Mouse (Mus musculus): ENCODE measurements around the gene Krtcap2. TPM values are rescaled to one million over a fixed set of nuclear protein-coding genes. Genes with fewer than 3 reads are reported as not detected.

Krtcap2 gene
- polyA plus RNA-seq, 1 experiment from 2014 or later: 216 TPM

- peak overlapping the region; percentile 63 for H3K27ac ChIP-seq (replicated peaks)
- no peak for ATAC-seq (ENCODE audit: extremely low read depth, insufficient number of reproducible peaks, low FRiP score, low TSS enrichment)
- 11% methylated on average over 17 of the region's 17 CpGs for WGBS
- H3K36me3 ChIP-seq: peaks cover 27% of the 10 kb centered on the region
- no peak overlapping the region for H3K4me3 ChIP-seq
- H3K27me3 ChIP-seq (replicated peaks): no peaks in the 10 kb centered on the region
- H3K9ac ChIP-seq: peak overlapping the region; percentile 41
- peak overlapping the region; percentile 45 for H3K4me2 ChIP-seq
- peaks cover 30% of the 10 kb centered on the region for H3K4me1 ChIP-seq
- no peaks in the 10 kb centered on the region for H3K9me3 ChIP-seq
Measured at GRCm38 (mm10) chr3:89251365-89251895, 5.7 kb downstream of the Krtcap2 start.

GRCm38 (mm10) chr3:89254994-89255393 is 9.2 kb downstream of the Krtcap2 start:
- Histone ChIP-seq H3K4me3 (no peak overlapping the region), H3K4me1 (peaks cover 20% of the 10 kb centered on the region), H3K4me2 (no peak overlapping the region), H3K9me3 (no peaks in the 10 kb centered on the region), H3K9ac (no peak overlapping the region), H3K27ac (replicated peaks) (no peak overlapping the region), H3K36me3 (no peaks in the 10 kb centered on the region), H3K27me3 (replicated peaks) (0 out of 2 replicates have a peak, but pooled peaks cover 9% of the 10 kb centered on the region)
- WGBS: 81% methylated on average over 5 of the region's 5 CpGs
- ATAC-seq (ENCODE audit: extremely low read depth, insufficient number of reproducible peaks, low FRiP score, low TSS enrichment): no peak

- H3K27me3 ChIP-seq (replicated peaks): 0 out of 2 replicates have a peak, but pooled peaks cover 9% of the 10 kb centered on the region
- H3K36me3 ChIP-seq: no peaks in the 10 kb centered on the region
- H3K4me3 ChIP-seq: no peak overlapping the region
- H3K9ac ChIP-seq: no peak overlapping the region
- H3K27ac ChIP-seq (replicated peaks): 0 out of 2 replicates have a peak overlapping the region, but pooled peaks have one; percentile 13
- H3K4me1 ChIP-seq: peaks cover 12% of the 10 kb centered on the region
- no peaks in the 10 kb centered on the region for H3K9me3 ChIP-seq
- no peak for ATAC-seq (ENCODE audit: extremely low read depth, insufficient number of reproducible peaks, low FRiP score, low TSS enrichment)
- 50% methylated on average over 5 of the region's 5 CpGs for WGBS
- H3K4me2 ChIP-seq: no peak overlapping the region
Measured at GRCm38 (mm10) chr3:89256177-89256576, 10.4 kb downstream of the Krtcap2 start.

DNA sequence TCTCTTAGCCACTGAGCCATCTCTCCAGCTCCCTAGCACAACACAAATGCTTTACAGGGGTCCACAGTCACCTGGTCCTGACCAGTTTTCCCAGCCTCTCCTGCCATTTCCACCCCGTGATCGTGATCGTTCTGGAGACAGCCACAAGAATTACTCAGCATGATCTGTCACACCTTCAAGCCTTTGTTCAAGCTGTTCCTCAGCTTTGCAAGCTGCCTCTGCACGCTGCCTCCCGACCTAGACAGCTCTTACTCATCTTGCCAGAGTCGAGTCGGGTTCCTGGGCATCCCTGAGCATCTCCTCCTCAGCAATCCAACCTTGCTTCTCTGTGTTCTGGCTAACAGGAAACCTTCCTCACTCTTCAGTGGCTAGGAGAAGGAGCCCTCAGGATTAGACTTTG is 13.3 kb downstream of the Krtcap2 start, which contains the start of gene Dpm3:
Gene Dpm3, plus strand, starts transcription at position 283 of the 400 bp plus-strand sequence.
- H3K4me3 ChIP-seq: no peak within 1 kb of the TSS
- H3K9ac ChIP-seq: no peak within 1 kb of the TSS
- no peak within 1 kb of the TSS for H3K27ac ChIP-seq (replicated peaks)
- no peaks in the 10 kb centered on the region for H3K9me3 ChIP-seq
- WGBS: 61% methylated on average over 7 of the region's 7 CpGs
- H3K4me1 ChIP-seq: peaks cover 7% of the 10 kb centered on the region; the same call in 1 of the 2 replicates
- H3K36me3 ChIP-seq: no peaks in the 10 kb centered on the region
- 0 out of 2 replicates have a peak, but pooled peaks cover 9% of the 10 kb centered on the region for H3K27me3 ChIP-seq (replicated peaks)
- ATAC-seq (ENCODE audit: extremely low read depth, insufficient number of reproducible peaks, low FRiP score, low TSS enrichment): no peak
- H3K4me2 ChIP-seq: no peak within 1 kb of the TSS

DNA sequence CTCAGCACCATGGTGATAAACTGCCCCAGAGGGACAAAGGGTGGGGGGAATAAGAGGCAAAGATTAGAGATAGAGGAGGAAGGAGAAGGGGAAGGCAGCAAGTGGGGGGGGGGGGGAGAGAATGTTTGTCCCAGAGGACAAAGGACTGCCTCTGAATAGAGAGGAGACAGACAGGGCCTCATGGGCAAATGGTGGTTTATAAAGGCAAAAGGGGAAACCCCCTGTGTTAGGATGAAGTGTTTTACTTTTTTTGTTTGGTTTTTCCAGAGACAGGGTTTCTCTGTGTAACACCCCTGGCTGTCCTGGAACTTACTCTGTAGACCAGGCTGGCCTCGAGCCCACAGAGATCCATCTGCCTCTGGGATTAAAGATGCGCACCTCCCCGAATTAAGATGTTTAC is 14.4 kb downstream of the Krtcap2 start:
- peaks cover 7% of the 10 kb centered on the region; the same call in 1 of the 2 replicates for H3K4me1 ChIP-seq
- no peaks in the 10 kb centered on the region for H3K9me3 ChIP-seq
- H3K27me3 ChIP-seq (replicated peaks): 0 out of 2 replicates have a peak, but pooled peaks cover 9% of the 10 kb centered on the region
- 71% methylated on average over 3 of the region's 3 CpGs for WGBS
- no peak overlapping the region for H3K27ac ChIP-seq (replicated peaks)
- ATAC-seq (ENCODE audit: extremely low read depth, insufficient number of reproducible peaks, low FRiP score, low TSS enrichment): no peak
- no peaks in the 10 kb centered on the region for H3K36me3 ChIP-seq
- H3K4me2 ChIP-seq: no peak overlapping the region
- no peak overlapping the region for H3K9ac ChIP-seq
- no peak overlapping the region for H3K4me3 ChIP-seq

DNA sequence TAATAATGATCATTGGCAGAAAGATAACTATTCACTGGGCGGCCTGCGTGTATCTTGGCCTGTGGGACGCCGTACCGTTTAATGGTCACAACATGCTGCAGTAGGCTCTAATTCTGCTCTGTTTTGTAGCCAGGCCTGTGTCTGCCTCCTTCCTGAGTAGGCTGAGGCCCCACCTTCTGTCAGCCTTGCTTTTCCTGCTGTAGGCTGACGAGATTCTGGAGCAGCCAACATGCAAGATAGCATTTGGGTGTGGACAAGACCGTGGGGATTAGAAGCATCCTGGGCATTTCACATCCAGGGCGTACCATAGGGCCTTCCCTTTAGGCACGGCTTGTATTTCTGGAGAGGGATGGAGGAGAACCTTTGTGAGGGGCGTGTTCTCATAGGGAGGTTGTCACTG is 16.7 kb downstream of the Krtcap2 start:
- no peak overlapping the region for H3K4me2 ChIP-seq
- no peak for ATAC-seq (ENCODE audit: extremely low read depth, insufficient number of reproducible peaks, low FRiP score, low TSS enrichment)
- no peak overlapping the region for H3K9ac ChIP-seq
- H3K4me1 ChIP-seq: peaks cover 18% of the 10 kb centered on the region
- no peaks in the 10 kb centered on the region for H3K9me3 ChIP-seq
- peaks cover under 1% of the 10 kb centered on the region; the same call in 1 of the 2 replicates for H3K36me3 ChIP-seq
- no peak overlapping the region for H3K4me3 ChIP-seq
- peak overlapping the region; percentile 60 for H3K27ac ChIP-seq (replicated peaks)
- H3K27me3 ChIP-seq (replicated peaks): 0 out of 2 replicates have a peak, but pooled peaks cover 9% of the 10 kb centered on the region
- WGBS: 49% methylated on average over 10 of the region's 10 CpGs

- Histone ChIP-seq H3K9ac (peak overlapping the region; percentile 93), H3K27ac (replicated peaks) (peak overlapping the region; percentile 66), H3K4me1 (peaks cover 51% of the 10 kb centered on the region), H3K4me2 (peak overlapping the region; percentile 88), H3K27me3 (replicated peaks) (no peaks in the 10 kb centered on the region), H3K9me3 (no peaks in the 10 kb centered on the region), H3K4me3 (peak overlapping the region; percentile 75), H3K36me3 (peaks cover 9% of the 10 kb centered on the region)
- WGBS: under 1% methylated on average over 20 of the region's 20 CpGs
- peak; percentile 53; the same call in 1 of the 2 replicates for ATAC-seq (ENCODE audit: extremely low read depth, insufficient number of reproducible peaks, low FRiP score, low TSS enrichment)
Measured at GRCm38 (mm10) chr3:89266439-89266893, 20.7 kb downstream of the Krtcap2 start.

- peaks cover 52% of the 10 kb centered on the region for H3K4me1 ChIP-seq
- no peak overlapping the region for H3K4me3 ChIP-seq
- H3K36me3 ChIP-seq: peaks cover 30% of the 10 kb centered on the region
- no peaks in the 10 kb centered on the region for H3K9me3 ChIP-seq
- no peak for ATAC-seq (ENCODE audit: extremely low read depth, insufficient number of reproducible peaks, low FRiP score, low TSS enrichment)
- H3K27ac ChIP-seq (replicated peaks): no peak overlapping the region
- H3K9ac ChIP-seq: peak overlapping the region; percentile 87
- H3K27me3 ChIP-seq (replicated peaks): no peaks in the 10 kb centered on the region
- peak overlapping the region; percentile 78 for H3K4me2 ChIP-seq
- WGBS: 60% methylated on average over 8 of the region's 8 CpGs
Measured at GRCm38 (mm10) chr3:89268916-89269315, 23.1 kb downstream of the Krtcap2 start.

DNA sequence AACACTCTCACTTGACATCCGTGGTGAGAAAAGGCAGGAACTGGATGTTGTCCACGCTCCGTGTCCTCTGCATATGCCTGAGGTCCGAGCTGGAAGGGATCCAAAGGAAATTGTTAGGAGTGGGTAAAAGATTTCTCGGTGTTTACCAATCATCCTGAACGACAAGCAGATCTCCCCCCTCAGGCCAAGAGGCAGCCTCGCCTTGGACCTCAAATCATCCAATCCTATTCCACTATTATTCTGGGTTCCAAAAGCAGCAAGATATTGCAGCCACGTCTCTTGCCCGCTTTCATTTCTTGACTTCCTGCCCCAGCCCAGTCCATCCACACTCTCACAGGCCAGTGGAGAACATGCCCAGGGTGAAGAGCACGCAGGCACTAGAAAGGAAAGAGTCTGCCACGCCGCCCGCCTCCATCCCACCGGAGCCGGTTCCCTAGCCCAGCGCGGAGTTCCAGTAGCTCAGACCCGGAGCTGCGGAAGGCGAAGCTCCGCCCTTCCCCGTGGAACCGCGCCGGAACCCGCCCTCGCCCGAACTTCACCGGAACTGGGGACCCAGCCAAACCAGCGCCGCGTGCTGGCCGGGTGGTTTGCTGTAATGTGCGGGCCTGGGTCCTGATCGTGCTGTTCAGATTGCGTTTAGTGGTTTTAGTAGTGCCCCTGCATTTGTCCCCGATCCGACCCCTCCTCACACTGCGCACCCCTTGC is 24.4 kb downstream of the Krtcap2 start, which contains the start of gene Slc50a1:
Gene Slc50a1, minus strand, starts transcription at position 520 of the 705 bp plus-strand sequence.
- H3K9ac ChIP-seq: peak within 1 kb of the TSS; percentile 87
- H3K36me3 ChIP-seq: peaks cover 41% of the 10 kb centered on the region
- no peaks in the 10 kb centered on the region for H3K27me3 ChIP-seq (replicated peaks)

GRCm38 (mm10) chr3:89270891-89271290 is 25.1 kb downstream of the Krtcap2 start:
- ATAC-seq (ENCODE audit: extremely low read depth, insufficient number of reproducible peaks, low FRiP score, low TSS enrichment): no peak
- H3K36me3 ChIP-seq: peaks cover 48% of the 10 kb centered on the region
- peak overlapping the region; percentile 87 for H3K9ac ChIP-seq
- H3K4me3 ChIP-seq: peak overlapping the region; percentile 71
- WGBS: 63% methylated on average over 6 of the region's 6 CpGs
- peak overlapping the region; percentile 87 for H3K27ac ChIP-seq (replicated peaks)
- H3K4me2 ChIP-seq: peak overlapping the region; percentile 78
- no peaks in the 10 kb centered on the region for H3K9me3 ChIP-seq
- H3K27me3 ChIP-seq (replicated peaks): no peaks in the 10 kb centered on the region
- peaks cover 52% of the 10 kb centered on the region for H3K4me1 ChIP-seq

More for the DNA sequence above, 24.4 kb downstream of the Krtcap2 start, which contains the start of gene Slc50a1:
- peak within 1 kb of the TSS; percentile 71 for H3K4me3 ChIP-seq
- ATAC-seq (ENCODE audit: extremely low read depth, insufficient number of reproducible peaks, low FRiP score, low TSS enrichment): peak; percentile 45; the same call in 1 of the 2 replicates
- H3K4me2 ChIP-seq: peak within 1 kb of the TSS; percentile 78
- H3K9me3 ChIP-seq: no peaks in the 10 kb centered on the region
- H3K4me1 ChIP-seq: peaks cover 52% of the 10 kb centered on the region
- peak within 1 kb of the TSS; percentile 87 for H3K27ac ChIP-seq (replicated peaks)
- 3% methylated on average over 39 of the region's 39 CpGs for WGBS

- no peak for ATAC-seq (ENCODE audit: extremely low read depth, insufficient number of reproducible peaks, low FRiP score, low TSS enrichment)
- 0 out of 2 replicates have a peak overlapping the region, but pooled peaks have one; percentile 30 for H3K9ac ChIP-seq
- no peak overlapping the region; the same call in 1 of the 2 replicates for H3K27ac ChIP-seq (replicated peaks)
- peaks cover 56% of the 10 kb centered on the region for H3K4me1 ChIP-seq
- H3K4me3 ChIP-seq: no peak overlapping the region
- H3K27me3 ChIP-seq (replicated peaks): no peaks in the 10 kb centered on the region
- WGBS: 45% methylated on average over 6 of the region's 6 CpGs
- H3K4me2 ChIP-seq: no peak overlapping the region
- no peaks in the 10 kb centered on the region for H3K9me3 ChIP-seq
- H3K36me3 ChIP-seq: peaks cover 52% of the 10 kb centered on the region
Measured at GRCm38 (mm10) chr3:89271760-89272159, 26.0 kb downstream of the Krtcap2 start.
